Mouse (Mus musculus) brain, embryonic 14.5 days (tissue): ENCODE data around the gene Mbd3. TPM values are rescaled to one million over a fixed set of nuclear protein-coding genes. Genes with fewer than 3 reads are reported as not detected.
A peak's percentile ranks its signal among the peaks of the same experiment; 100 is the strongest.

Experiments
- DNase-seq: peaks from one replicate; pipeline ENCODE4 v3.0.0-alpha.2; 2011; ENCODE audit warnings: low read depth
- CTCF ChIP-seq: fragments of 200-500 bp; IDR thresholded peaks from 2 replicates; pipeline ENCODE4 v1.5.1; 2012; ENCODE audit warnings: inconsistent platforms, mild to moderate bottlenecking, moderate library complexity, borderline replicate concordance; ENCODE audit not compliant: insufficient read depth, insufficient read length; ENCODE audit errors: extremely low read depth
- POLR2A ChIP-seq: fragments of 200-500 bp; IDR thresholded peaks from 2 replicates; pipeline ENCODE4 v1.6.1; 2012; ENCODE audit warnings: mild to moderate bottlenecking, inconsistent platforms, borderline replicate concordance; ENCODE audit not compliant: poor library complexity, insufficient read depth, insufficient read length, severe bottlenecking; ENCODE audit errors: extremely low read depth
- polyA plus RNA-seq: library from polyadenylated mRNA; depleted of rRNA; stranded (reverse); fragments of >200 nt; gene quantifications from 2 replicates; pipeline ENCODE4 v1.2.3, GENCODE M21; 2012

Mbd3 gene
- polyA plus RNA-seq, 1 experiment: 265 TPM

DNA sequence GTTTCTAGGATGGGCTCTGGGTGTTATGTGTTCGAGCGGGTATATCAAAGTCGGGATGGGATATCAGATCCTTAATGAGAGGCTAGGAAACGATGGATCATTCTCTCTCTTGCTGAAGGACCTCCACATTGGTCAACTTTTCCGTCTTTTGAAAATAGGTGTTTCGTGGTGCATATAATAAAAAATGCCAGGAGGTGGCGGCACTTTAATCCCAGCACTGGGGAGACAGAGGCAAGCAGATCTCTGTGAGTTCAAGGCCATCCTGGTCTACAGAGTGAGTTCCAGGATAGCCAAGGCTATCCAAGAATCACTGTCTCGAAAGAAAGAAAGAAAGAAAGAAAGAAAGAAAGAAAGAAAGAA, 34.9 kb upstream of the Mbd3 start:
- DNase-seq: no peak
- no peak for TF ChIP-seq POLR2A
- TF ChIP-seq CTCF: no peak

DNA sequence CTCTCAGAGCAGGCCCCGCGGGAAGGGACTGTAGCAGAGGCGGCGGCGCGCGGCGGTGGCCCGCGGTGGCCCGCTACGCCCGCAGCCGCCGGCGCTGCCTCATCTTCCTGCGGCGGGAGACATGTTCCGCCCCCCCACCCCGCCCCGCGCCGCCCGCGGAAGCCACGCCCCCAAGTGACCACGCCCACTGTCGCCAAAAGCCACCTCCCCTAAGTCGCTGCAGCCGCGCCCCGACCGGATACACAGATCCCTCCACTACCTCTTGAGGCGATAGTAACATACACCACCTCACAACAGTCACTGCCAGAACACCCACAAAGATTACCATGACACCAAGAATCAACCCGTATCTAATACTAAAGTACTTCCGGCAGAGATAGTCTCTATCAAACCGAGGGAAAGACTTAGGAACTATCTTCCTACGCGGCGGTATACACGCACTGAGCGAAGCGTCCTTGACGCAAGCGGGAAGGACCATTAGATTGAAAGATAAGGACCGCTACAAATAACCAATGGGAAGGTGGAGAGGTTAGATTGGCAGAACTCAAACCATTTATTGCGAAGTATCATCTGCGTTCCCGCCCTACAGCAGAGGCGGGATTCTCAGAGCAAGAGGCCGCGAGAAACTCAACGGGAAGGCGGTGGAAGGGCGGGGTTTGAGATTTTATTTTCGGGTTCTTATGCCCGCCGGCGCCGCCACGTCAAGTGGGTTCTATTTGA, 34.3 kb upstream of the Mbd3 start, which contains the start of gene Tcf3:
Gene Tcf3, minus strand, starts transcription at position 135 of the 720 bp plus-strand sequence.
- TF ChIP-seq CTCF (no peak), POLR2A (peak; percentile 88)
- peak; percentile 100 for DNase-seq

DNA sequence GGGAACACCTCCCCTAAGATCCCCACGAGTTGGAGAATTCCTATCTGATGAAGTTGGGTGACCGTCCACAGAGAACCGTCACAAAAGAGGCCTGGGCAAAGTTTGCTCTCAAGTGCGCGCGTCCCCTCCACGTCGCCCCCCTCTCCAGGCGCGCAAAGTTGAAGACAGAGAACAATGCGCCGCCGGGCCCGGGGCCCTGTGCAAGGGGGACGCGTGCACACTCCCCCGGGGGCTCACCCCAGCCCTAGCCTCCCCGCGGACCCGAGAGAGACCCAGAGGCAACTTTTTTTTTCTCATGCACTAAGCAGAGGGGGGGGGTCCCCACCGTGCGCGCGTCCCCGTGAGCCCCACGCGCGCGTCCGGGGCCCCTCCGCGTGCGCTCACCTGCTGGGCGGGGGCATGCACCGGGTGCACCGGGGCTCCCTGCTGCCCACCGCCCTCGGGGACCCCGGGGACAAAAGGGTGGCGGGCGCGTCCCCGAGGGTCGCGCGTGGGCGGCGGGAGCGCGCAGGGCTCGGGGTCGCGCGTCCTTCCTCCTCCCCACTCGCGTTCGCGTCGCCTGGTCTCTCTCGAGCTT, 33.7 kb upstream of the Mbd3 start:
- peak; percentile 72 for DNase-seq
- TF ChIP-seq POLR2A (no peak), CTCF (no peak)

DNA sequence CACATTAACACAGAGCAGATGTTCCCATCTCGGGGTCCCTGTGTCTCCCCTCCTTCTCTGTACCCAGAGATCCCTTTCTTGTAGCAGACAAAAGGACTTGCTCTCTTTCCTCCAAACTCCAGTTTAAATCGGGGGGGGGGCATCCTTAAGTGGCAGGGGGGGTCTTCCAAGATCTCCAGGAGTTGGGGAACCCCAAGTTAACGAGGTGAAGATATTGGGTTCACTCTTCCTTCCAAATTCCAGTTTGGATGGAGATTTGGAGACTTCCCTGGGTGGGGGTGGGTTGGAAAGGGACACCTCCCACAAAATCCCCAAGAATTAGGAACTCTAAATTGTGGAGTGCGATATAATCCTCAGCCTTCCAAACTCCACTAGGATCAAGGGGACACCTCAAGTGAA, 33.0 kb upstream of the Mbd3 start:
- TF ChIP-seq POLR2A (no peak), CTCF (no peak)
- DNase-seq: no peak

DNA sequence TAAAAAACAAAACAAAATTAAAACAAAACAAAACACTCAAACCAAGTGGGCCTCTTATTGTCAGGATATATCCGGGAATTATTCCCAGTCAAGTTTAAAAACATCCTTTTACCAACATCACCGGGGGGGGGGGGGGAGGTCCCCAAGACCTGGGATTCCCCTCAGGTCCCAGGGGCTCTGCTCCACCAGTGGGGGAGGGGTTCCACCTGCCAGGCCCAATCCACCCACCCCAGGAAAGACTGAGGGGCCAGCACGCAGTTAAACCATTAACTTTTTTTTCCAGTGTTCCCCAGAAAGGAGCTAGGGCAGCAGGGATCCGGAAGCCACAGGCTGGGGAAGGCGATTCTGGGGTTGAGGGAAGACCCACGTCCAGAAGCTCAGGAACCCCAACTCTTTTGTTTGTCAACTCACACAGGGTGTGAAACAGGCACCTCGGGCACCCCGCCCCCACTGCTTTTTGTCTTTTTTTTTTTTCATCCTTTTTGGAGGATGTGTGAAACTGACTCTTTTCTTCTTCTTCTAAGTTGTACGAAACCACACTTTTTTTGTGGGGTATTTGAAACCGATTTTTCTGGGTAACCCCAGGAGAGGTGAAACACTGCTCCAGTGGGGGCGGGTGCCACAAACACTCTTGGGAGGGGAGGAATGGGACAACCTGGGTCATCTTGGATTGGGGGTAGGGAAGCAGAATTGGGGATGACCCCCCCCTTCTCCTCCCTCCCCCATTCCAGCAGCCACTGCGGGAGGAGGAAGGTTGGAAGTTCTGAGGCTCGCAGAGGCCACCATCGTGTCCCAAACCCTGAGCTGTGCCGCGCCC, 32.4 kb upstream of the Mbd3 start:
- TF ChIP-seq POLR2A (no peak), CTCF (no peak)
- DNase-seq: no peak

DNA sequence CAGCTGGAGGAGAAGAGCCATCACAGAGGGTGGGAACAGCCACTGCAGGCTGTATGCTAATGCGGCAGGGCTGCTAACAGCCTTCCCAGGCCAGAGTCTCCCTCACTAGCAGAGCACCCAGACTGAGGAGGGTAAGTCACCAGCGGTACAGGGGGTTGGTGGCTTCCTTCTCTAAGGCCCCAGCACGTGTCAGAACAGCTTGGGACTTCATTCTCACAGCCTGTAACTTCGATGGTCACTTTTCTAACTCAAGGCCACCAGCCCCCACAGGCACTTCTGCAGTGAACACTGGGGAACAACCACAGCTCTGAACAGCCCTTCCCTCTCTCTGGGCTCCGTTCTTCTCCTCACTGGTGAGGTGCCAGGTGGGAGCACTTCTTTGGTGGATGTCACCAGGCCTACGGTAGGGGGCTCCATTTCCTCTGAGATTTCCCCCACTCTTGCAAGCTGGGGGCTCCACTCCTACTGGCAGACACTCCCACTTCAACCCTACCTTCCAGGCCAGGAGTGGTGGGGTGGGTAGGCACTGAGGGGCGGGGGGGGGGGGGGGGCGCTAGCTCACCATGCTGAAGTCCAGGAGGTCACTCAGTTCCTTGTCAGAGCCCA, 31.1 kb upstream of the Mbd3 start:
- no peak for DNase-seq
- TF ChIP-seq CTCF (no peak), POLR2A (no peak)

DNA sequence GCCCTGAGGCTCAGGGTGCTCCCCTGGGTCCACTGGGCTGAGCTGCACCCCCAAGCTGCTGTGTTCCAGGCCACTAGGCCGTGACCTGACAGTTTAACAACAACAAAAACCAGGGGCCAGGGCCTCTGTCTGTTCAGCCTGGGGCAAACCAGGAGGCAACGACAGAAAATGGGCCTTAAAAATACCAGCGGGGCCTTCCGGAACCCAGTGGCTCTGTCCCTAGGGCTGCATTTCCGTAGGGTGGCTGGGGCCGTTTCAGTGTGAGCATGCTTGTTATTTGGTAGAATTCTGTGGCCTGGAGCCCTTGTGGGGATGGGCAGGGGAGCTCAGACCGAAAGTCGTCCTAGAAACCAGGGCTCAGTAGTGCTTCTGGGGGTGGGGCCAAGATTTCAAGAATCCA, 30.4 kb upstream of the Mbd3 start:
- no peak for DNase-seq
- TF ChIP-seq CTCF: no peak
- no peak for TF ChIP-seq POLR2A

DNA sequence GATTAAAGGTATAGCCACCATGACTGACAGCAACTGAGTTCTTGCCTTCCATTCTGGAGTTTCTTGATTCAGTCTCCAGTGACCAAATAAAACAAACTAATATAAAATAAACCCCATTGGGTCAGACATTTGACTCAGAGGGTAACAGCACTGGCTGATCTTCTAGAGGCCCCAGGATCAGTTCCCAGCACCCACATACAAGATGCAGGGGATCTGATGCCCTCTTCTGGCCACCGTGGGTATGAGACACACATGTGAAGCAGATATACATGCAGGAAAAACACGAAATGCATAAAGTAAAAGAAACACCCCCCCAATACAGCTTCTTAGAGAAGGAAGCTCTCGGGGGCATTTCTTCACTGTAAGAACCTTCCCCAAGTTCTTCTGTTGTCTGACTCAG, 25.7 kb upstream of the Mbd3 start:
- TF ChIP-seq CTCF (no peak), POLR2A (no peak)
- no peak for DNase-seq

DNA sequence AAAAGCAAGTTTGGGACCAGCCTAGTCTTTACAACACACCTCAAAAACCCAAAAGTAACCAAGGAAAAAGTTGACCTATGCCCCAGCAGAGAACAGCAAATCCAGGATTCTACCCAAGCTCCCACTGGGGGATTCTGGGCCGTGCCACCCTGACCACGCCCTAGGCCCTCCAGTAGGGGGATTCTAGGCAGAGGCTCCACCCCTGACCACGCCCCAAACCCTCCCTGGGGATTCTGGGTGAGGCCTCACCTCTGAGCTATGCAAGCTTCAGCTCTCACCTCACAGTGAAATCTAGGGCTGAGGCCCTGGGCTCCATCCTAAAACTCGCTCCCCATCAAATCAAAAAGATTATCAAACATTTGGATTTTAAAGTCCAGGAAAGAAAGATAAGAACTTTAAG, 24.2 kb upstream of the Mbd3 start:
- DNase-seq: no peak
- TF ChIP-seq POLR2A: no peak
- no peak for TF ChIP-seq CTCF

DNA sequence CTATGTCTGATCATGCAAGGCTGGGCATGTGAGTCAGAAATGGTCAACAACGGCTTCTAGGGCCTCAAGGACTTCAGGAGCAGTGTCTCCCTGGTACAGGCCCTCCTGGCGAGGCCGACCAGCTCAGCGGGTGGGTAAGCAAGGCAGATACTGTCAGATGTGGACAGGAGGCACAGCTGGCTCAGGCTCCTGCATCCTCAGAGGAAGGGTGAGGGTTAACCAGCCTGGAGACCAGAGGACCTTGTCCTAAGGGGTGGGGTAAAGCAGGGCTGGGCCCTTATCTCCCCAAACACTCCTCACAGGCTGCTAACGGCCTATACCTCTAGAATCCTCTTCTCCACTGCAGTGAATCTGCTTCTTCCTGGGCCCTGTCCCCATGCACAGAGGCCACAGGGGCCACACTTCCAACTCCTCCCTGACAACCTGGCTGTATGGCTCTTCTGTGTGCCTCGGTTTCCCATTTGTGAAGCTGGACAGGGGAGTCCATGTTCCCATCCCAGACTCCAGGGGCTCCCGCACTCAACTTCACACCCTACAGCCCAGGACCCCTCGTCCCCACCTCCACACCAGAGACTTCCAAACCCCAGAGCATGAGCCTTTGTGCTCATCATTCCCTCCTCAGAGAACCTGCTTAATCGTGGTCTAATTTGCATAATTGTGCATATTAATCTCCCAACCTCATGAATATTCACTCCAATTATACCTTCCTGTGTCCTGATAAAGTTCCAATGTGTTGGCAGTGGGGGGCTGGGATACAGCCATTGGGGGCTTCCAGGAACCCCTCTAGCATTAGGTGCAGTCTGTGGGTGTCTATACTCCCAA, 22.5 kb upstream of the Mbd3 start:
- peak; percentile 58 for DNase-seq
- TF ChIP-seq POLR2A: no peak
- TF ChIP-seq CTCF: no peak
